Mouse (Mus musculus) adrenal gland, postnatal 36 days (tissue): ENCODE data around the gene Hhipl1. TPM values are rescaled to one million over a fixed set of nuclear protein-coding genes. Genes with fewer than 3 reads are reported as not detected.
A peak's percentile ranks its signal among the peaks of the same experiment; 100 is the strongest.

ENCODE experiments used
- DNase-seq, 2 experiments: peaks; one replicate each; pipeline ENCODE4 v3.0.0; 2021; ENCODE audit warnings: mixed read lengths in 1 of 2
- total RNA-seq, 2 experiments: library from RNA; stranded (reverse); gene quantifications; 2 replicates each; pipeline ENCODE4 v1.2.3; 2021

Hhipl1 gene
- total RNA-seq, 2 experiments from 2014 or later, result 0.76 to 0.86 TPM

DNA sequence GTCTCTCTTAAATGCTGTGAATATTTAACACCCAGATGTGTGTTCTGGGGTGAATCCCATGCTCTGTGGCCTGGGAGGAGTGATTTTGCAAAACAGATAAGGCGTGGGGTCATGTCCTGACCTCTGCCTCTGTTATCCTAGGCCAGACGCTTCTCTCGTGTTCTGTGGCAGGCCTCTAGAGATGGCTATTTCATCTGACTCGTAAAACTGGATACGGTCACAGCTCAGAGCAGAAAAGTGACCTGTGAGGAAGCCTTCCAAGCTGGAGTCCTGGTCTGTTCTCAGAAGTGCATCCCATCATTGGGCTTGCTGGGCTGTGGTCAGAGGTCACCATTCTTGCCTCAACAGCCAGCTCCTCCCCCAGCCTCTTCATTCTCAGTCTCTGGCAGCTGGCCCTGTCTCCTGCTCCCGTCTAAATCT is 6.4 kb downstream of the Hhipl1 start:
- peak; percentile 17 to 32 for DNase-seq

GRCm38 (mm10) chr12:108313244-108313772 is 7.2 kb downstream of the Hhipl1 start:
- no peak for DNase-seq

DNA sequence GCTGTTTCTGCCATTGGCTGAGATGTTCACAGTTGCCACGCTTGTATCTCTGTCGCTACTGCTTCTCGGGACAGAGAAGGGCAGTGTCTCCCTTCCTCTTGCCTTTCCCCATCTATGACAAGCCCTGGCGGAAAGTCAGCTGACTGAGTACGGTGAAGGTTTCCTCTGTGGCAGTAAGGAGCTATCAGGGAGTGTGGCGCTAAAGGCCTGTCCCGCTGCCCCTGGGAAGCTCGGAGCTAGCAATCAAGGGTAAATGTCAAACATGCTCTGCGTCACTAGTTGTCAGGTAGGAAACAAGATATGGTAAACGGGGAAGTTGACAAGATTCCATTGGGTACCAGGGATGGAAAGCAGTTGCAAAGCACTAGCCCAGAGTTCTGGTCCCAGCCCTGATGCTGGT is 9.7 kb downstream of the Hhipl1 start:
- no peak for DNase-seq

DNA sequence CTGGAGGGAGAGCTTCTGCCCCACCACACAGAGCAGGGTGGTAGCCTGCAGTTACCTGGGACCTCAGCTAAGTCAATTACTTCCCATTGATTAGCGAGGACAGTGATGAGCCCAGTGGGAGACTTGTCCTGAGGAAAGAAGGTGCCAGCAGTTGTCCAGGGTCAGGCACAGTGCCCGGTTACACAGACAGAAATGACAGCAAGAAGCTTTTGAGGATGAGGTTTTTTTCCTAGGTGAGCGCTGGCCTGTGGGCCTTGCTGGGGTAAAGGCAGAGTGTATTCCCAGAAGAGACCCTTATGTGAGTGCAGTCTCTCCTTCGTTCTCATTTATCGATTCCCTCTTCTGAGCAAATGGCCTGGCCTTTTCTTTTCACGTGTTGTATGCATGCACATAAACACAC is 10.6 kb downstream of the Hhipl1 start:
- no peak for DNase-seq

DNA sequence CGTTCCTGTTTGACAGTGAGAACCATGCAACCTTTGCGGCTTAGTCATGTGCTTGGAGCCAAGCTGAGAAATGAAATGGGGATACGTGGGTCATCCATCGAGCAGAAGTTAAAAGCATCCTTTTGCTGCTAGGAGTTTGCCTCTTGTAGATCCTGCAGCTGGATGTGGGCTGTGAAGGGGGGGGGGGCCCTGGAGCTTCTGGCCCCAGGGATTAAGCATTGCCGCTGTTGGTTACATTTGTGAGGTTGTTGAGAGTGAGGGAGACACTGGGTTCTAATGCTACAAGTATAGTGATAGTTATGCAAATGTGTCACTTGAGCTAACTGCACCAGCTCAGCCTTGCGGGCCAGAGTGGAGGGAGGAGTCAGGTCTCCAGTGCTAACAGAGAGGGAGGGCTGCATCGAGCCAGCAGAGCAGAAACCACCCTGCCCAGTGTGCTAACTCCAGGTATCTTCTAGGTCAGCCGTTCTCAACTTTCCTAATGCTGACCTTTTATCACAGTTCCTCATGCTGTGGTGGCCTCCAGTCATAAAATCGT is 11.2 kb downstream of the Hhipl1 start:
- no peak for DNase-seq

GRCm38 (mm10) chr12:108317826-108318430 is 11.9 kb downstream of the Hhipl1 start:
- no peak for DNase-seq

- DNase-seq, result no peak
Measured at GRCm38 (mm10) chr12:108318499-108318898, 12.4 kb downstream of the Hhipl1 start.

DNA sequence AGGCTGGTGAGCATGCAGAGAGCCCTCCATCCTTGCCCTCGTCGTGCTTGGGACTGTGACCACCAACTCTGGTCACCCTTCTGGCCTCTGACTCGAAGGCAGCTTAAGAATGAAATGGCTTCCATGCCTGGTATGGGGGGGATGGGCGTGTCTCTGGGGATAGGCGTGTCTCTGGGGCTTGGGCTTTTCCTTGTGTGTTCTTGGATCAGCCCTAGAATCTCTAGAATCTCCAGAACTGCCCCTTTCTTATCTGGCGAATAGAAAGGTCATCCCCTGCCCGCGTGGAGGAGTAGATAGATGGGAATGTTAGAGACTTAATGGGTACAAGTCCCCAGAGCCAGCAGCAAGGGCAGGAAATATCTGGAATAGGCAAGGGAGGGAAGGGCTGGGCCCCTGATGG is 14.0 kb downstream of the Hhipl1 start:
- DNase-seq, result no peak

- no peak for DNase-seq
Measured at GRCm38 (mm10) chr12:108326401-108326800, 20.3 kb downstream of the Hhipl1 start.

DNA sequence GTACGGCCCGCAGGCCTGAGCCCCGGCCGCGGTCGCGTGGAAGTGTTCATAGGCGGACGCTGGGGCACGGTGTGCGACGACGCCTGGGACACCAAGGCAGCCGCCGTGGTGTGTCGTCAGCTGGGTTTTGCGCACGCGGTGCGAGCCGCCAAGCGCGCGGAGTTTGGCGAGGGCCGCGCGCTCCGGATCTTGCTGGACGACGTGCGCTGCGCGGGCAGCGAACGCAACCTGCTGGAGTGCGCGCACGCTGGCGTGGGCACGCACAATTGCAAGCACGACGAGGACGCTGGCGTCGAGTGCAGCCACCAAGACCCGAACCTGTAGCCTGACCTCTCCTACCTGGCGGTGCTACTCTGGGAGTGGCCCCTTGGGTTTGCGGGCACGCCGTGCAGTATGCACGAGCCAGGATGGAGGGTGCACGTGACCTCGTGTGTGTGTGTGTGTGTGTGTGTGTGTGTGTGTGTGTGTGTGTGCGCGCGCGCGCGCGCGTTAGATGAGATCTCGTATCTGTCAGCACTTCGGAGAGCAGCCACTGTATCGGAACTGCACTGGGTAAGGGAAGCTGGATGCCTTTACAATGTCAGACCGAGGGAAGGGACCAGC is 21.9 kb downstream of the Hhipl1 start:
- DNase-seq, result peak; percentile 11 to 22

DNA sequence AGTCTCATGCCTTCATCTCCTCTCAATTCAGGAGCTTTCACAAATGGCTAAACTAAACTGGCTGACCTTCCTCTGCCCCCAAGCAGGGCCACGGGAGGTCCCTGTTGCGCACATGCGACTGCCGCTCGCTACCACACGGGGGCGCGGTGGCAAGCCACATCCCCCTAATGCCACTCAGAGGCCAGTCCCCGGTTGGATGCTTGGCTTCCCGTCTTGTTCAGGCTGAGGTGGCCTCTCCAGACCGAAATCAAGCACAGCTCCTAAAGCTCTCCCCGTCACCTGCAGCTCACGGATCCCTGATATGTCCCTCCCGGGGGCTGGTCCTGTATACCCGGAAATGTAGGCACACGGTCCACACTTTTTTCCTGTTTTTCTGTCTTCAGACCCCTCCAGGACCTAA is 27.0 kb downstream of the Hhipl1 start:
- DNase-seq, result peak; percentile 88 to 93

DNA sequence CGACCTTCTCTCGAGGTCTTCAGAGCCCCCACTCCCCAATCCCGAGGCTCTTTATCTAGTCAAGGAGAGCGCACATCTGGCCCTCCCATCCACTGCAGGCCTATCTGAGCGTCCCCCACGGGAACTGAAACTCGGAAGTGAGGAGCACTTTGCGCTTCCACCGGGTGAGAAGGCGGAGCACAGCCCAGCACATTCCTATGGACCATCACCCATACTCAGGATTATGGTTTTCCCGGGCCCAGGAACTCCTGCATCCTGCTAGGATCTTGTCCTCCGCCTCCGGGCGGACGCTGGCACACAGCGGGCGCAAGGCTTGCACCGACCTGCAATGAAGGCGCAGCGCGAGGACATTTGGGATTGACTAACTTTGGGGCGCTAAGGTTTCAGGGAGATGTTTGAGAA is 27.4 kb downstream of the Hhipl1 start:
- DNase-seq, result no peak

GRCm38 (mm10) chr12:108333895-108334445 is 27.9 kb downstream of the Hhipl1 start, which contains the start of gene Cyp46a1:
TSS of gene Cyp46a1 (plus strand) at chr12:108334381.
- peak; percentile 100 for DNase-seq

GRCm38 (mm10) chr12:108334529-108334928 is 28.5 kb downstream of the Hhipl1 start:
- no peak for DNase-seq

- DNase-seq, result peak; percentile 30 to 39
Measured at GRCm38 (mm10) chr12:108338572-108339190, 32.6 kb downstream of the Hhipl1 start.

- DNase-seq, result no peak
Measured at GRCm38 (mm10) chr12:108348151-108348550, 42.1 kb downstream of the Hhipl1 start.

GRCm38 (mm10) chr12:108349026-108349425 is 43.0 kb downstream of the Hhipl1 start:
- DNase-seq, result no peak

GRCm38 (mm10) chr12:108350931-108351330 is 44.9 kb downstream of the Hhipl1 start:
- no peak for DNase-seq

DNA sequence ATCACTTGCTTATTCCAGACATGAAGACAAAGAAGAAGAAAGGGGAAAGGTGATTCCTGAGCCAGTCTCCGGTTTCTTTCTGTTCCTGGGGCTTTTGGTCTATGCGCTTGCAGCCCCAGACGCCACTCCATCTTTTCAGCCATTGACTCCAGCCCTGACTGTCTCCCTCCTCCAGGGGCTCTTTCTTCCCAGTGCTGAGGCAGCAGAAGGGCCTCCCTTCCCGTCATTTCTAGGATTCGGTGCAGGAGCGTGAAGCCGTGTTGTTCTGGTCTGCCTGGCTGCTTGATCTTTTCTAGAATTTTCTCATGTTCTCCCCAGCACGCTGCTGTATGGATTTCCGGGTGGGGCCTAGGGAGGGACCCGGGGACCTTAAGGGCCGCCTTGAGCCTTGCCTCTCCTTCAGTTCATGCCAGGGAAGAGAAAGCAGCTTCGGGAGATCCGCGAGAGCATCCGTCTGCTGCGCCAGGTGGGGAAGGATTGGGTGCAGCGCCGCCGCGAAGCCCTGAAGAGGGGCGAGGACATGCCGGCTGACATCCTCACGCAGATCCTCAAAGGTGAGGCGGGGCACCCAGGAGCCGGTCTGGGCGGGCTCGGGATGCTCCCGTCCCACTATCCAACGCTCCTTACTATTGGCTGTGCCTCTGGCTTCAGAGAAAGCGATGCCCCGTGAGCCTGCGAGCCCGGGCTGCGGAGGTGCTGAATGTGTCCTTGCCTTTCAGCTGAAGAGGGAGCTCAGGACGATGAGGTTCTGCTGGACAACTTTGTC is 46.5 kb downstream of the Hhipl1 start:
- no peak for DNase-seq

DNA sequence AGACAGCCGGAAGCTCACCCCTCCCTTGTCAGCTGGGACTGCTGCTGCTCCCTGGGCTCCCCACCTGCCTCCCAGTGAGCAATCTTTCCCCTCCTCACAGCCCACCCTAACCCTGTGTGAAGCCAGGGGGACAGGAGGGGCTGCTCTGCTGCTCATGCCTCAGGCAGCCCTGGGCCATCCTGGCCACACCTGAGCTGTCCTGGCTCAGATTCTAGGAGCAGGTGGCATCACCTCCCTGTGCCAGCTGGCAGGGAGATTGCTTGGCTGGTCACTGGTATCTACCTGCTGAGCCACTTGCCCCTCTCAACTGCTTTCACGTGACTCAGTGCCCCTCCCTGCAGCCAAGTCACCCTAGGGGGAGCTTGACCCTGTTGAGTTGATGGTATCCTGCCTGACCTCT is 48.2 kb downstream of the Hhipl1 start:
- DNase-seq, result no peak

DNA sequence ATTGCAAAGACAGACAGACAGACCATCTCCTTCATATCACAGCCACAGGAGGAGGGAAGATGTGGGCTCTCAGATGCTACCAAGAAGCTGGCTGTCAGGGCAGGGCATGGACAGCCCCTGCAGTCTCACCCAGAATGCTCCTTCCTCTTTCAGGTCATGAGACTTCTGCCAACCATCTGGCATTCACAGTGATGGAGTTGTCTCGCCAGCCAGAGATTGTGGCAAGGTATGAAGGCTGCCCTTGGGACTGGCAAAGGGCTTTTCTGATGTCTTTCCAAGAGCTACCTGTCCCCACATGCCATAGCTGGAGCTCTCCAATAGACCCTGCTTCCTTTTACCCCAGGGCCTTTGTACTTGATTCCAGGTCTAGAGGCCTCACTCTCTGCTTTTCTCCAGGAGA is 49.2 kb downstream of the Hhipl1 start:
- no peak for DNase-seq

GRCm38 (mm10) chr12:108355986-108356385 is 49.9 kb downstream of the Hhipl1 start:
- no peak for DNase-seq
